Mouse (Mus musculus): ENCODE results near the gene Rabac1. TPM values are rescaled to one million over a fixed set of nuclear protein-coding genes. Genes with fewer than 3 reads are reported as not detected.

Gene Rabac1
- polyA plus RNA-seq, 1 experiment from 2014 or later, result 176 TPM

DNA sequence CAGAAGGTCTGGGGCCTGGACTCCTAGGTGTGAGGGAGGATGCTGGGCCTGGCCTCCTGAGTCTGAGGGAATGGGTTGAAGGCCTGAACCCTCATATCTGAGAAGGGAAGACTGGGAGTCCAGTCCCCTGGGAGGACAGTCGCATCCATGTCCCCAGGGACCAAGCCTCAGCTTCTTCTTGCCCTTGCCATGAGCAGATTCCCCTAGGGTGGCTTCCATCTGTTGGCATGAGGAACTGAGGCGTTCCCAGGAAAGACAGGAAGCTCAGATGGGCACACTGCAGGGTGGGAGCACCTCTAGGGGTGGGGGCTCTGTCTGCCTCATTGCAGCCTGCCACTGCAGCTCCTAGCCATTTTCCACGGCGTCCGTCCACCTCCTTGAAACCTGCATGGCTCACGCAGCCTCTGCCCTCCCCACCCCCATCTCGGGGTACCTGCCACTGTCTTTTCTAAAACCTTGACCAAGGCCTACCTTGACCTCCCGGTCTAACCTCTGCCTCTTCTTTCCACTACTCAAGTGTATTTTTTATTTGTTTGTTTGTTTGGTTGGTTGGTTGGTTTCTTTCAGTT, 31.4 kb upstream of the Rabac1 start:
- WGBS, result 85% methylated on average over 8 of the region's 8 CpGs

GRCm38 (mm10) chr7:25003291-25003690, 30.7 kb upstream of the Rabac1 start:
- H3K4me1 ChIP-seq (replicated peaks), result peaks cover 61% of the 10 kb centered on the region
- peak overlapping the region; percentile 15; the same call in 1 of the 2 replicates for H3K27ac ChIP-seq
- no peaks in the 10 kb centered on the region for H3K9me3 ChIP-seq
- ATAC-seq, result no peak
- 0 out of 2 replicates have a peak, but pooled peaks cover 4% of the 10 kb centered on the region for H3K27me3 ChIP-seq
- H3K9ac ChIP-seq (replicated peaks), result peak overlapping the region; percentile 94
- H3K4me2 ChIP-seq (replicated peaks), result peak overlapping the region; percentile 83
- WGBS, result 30% methylated on average over 11 of the region's 11 CpGs
- peak overlapping the region; percentile 86 for H3K4me3 ChIP-seq (replicated peaks)
- H3K36me3 ChIP-seq, result peaks cover 24% of the 10 kb centered on the region

More for the DNA sequence above, 31.4 kb upstream of the Rabac1 start:
- peak overlapping the region; percentile 94 for H3K9ac ChIP-seq (replicated peaks)
- peaks cover 67% of the 10 kb centered on the region for H3K4me1 ChIP-seq (replicated peaks)
- H3K36me3 ChIP-seq, result peaks cover 19% of the 10 kb centered on the region
- 0 out of 2 replicates have a peak, but pooled peaks cover 5% of the 10 kb centered on the region for H3K27me3 ChIP-seq
- peak overlapping the region; percentile 15; the same call in 1 of the 2 replicates for H3K27ac ChIP-seq
- peak overlapping the region; percentile 83 for H3K4me2 ChIP-seq (replicated peaks)
- no peaks in the 10 kb centered on the region for H3K9me3 ChIP-seq
- peak overlapping the region; percentile 86 for H3K4me3 ChIP-seq (replicated peaks)
- no peak for ATAC-seq

DNA sequence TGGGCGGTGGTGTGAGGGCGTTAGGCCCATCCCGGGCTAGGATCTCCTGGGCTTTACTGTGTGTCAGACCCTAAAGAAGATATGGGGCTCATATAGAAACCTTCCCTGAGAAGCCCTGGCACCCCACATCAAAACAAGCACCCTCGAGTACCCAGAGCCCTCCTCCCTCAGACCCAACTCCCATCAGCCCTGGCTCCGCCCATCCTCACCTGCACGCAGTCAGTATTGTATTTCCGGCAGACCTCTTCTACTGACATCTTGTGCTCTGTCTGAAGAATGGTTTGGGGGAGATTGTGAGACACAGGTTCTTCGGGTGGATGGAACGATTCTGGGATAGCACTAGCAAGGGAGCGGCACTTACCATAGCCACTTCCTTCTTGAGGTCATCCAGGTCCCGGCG, 28.2 kb upstream of the Rabac1 start:
- peaks cover 36% of the 10 kb centered on the region for H3K4me1 ChIP-seq (replicated peaks)
- H3K4me2 ChIP-seq (replicated peaks), result no peak overlapping the region
- H3K36me3 ChIP-seq, result peaks cover 46% of the 10 kb centered on the region

GRCm38 (mm10) chr7:25000211-25000610, 27.7 kb upstream of the Rabac1 start:
- no peak for ATAC-seq
- H3K4me1 ChIP-seq (replicated peaks), result peaks cover 32% of the 10 kb centered on the region
- H3K27me3 ChIP-seq, result no peaks in the 10 kb centered on the region
- no peaks in the 10 kb centered on the region for H3K9me3 ChIP-seq
- peaks cover 51% of the 10 kb centered on the region for H3K36me3 ChIP-seq
- WGBS, result 81% methylated on average over 7 of the region's 7 CpGs
- H3K9ac ChIP-seq (replicated peaks), result no peak overlapping the region
- H3K4me3 ChIP-seq (replicated peaks), result no peak overlapping the region
- H3K4me2 ChIP-seq (replicated peaks), result no peak overlapping the region
- no peak overlapping the region for H3K27ac ChIP-seq

More for the DNA sequence above, 28.2 kb upstream of the Rabac1 start:
- WGBS, result 78% methylated on average over 12 of the region's 12 CpGs
- H3K27me3 ChIP-seq, result no peaks in the 10 kb centered on the region
- no peak overlapping the region for H3K27ac ChIP-seq
- H3K9me3 ChIP-seq, result no peaks in the 10 kb centered on the region
- ATAC-seq, result no peak
- no peak overlapping the region for H3K9ac ChIP-seq (replicated peaks)
- H3K4me3 ChIP-seq (replicated peaks), result no peak overlapping the region

DNA sequence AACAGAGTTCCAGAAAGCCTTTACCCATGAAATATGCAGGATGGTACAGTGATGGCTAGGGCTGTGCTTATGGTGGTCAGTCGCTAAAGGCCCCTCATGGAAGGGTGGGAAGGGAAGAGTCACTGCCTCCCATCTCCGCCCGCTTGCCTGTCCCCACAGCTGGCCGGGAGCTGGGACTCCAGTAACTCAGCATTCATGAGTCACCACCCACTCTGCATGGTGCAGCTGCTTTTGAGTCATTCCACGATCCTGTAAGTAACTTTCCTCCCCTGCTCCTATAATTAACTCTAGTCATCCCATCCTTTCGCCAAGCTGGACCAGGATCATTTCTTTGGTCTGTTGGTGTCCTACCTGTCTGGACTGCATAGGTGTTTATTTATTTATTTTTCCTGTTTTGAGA, 20.5 kb upstream of the Rabac1 start:
- H3K4me2 ChIP-seq (replicated peaks), result no peak overlapping the region
- ATAC-seq, result no peak
- no peaks in the 10 kb centered on the region for H3K27me3 ChIP-seq
- H3K4me1 ChIP-seq (replicated peaks), result no peaks in the 10 kb centered on the region
- 85% methylated on average over 6 of the region's 6 CpGs for WGBS
- peaks cover 92% of the 10 kb centered on the region for H3K36me3 ChIP-seq
- H3K27ac ChIP-seq, result no peak overlapping the region
- H3K9ac ChIP-seq (replicated peaks), result no peak overlapping the region
- no peaks in the 10 kb centered on the region for H3K9me3 ChIP-seq
- H3K4me3 ChIP-seq (replicated peaks), result no peak overlapping the region

- peaks cover 94% of the 10 kb centered on the region for H3K36me3 ChIP-seq
- H3K9me3 ChIP-seq, result no peaks in the 10 kb centered on the region
- no peak overlapping the region for H3K4me2 ChIP-seq (replicated peaks)
- no peaks in the 10 kb centered on the region for H3K27me3 ChIP-seq
- WGBS, result 79% methylated on average over 8 of the region's 8 CpGs
- no peak overlapping the region for H3K27ac ChIP-seq
- H3K9ac ChIP-seq (replicated peaks), result no peak overlapping the region
- no peak overlapping the region for H3K4me3 ChIP-seq (replicated peaks)
- no peak for ATAC-seq
- H3K4me1 ChIP-seq (replicated peaks), result no peaks in the 10 kb centered on the region
Observed at GRCm38 (mm10) chr7:24990478-24990877, 17.9 kb upstream of the Rabac1 start.

DNA sequence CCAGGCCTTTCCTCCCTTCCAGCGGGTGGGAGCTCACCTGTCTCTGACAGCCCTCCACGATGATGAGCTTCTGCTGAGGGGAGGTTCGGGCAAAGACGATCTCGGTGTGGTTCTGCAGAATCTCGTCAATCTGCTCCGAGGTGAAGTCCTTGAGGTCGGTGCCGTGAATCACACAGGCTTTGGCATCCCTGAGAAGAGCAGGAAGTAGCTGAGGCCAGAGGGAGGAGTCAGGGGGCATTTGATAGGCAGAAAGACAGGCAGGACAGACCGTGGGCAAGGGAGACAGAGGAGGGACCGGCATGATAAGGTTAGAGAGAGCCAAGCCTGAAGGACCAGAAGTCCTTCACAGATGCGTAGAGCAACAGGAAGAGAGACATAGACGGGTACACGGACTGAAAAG, 15.4 kb upstream of the Rabac1 start:
- no peaks in the 10 kb centered on the region for H3K4me1 ChIP-seq (replicated peaks)
- H3K4me3 ChIP-seq (replicated peaks), result no peak overlapping the region
- ATAC-seq, result no peak
- H3K27ac ChIP-seq, result no peak overlapping the region
- 0 out of 2 replicates have a peak, but pooled peaks cover 6% of the 10 kb centered on the region for H3K9me3 ChIP-seq
- WGBS, result 89% methylated on average over 14 of the region's 14 CpGs
- peaks cover 95% of the 10 kb centered on the region for H3K36me3 ChIP-seq
- no peak overlapping the region for H3K4me2 ChIP-seq (replicated peaks)
- no peak overlapping the region for H3K9ac ChIP-seq (replicated peaks)
- no peaks in the 10 kb centered on the region for H3K27me3 ChIP-seq

DNA sequence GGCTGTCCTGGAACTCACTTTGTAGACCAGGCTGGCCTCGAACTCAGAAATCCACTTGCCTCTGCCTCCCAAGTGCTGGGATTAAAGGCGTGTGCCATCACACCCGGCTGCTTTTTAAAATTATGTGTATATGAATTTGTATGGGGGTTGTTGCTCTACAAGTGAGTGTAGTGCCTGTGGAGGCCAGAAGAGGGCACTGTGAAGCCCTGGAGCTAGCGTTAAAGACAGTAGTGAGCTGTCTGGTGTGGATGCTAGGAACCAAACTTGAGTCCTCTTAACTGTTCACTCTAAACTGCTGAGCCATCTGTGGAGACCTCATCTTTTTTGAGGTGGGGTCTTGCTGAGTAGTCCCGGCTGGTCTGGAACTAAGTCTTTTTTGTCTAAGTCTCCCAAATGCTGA, 13.2 kb upstream of the Rabac1 start:
- peaks cover 98% of the 10 kb centered on the region for H3K36me3 ChIP-seq
- H3K4me2 ChIP-seq (replicated peaks), result no peak overlapping the region
- 74% methylated on average over 5 of the region's 5 CpGs for WGBS
- H3K9me3 ChIP-seq, result 0 out of 2 replicates have a peak, but pooled peaks cover 6% of the 10 kb centered on the region
- no peak overlapping the region for H3K4me3 ChIP-seq (replicated peaks)
- ATAC-seq, result no peak
- no peaks in the 10 kb centered on the region for H3K27me3 ChIP-seq
- H3K9ac ChIP-seq (replicated peaks), result no peak overlapping the region
- H3K27ac ChIP-seq, result no peak overlapping the region
- H3K4me1 ChIP-seq (replicated peaks), result no peaks in the 10 kb centered on the region

DNA sequence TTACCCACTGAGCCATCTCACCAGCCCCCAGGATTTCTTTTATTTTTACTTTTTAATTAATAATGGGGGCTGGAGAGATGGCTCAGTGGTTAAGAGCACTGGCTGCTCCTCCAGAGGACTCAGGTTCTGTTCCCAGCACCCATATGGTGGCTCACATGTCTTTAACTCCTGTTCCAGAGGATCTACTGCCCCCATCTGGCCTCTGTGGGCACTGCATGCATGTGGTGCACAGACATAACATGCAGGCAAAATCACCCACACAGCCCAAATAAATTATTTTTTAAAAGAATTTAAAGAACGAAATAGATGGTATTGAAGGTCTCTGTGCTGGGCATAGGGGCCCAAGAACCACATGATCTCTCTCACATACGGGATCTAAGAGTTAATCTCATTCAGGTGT, 11.8 kb upstream of the Rabac1 start:
- no peak for ATAC-seq
- no peak overlapping the region for H3K27ac ChIP-seq
- H3K4me3 ChIP-seq (replicated peaks), result no peak overlapping the region
- 0 out of 2 replicates have a peak, but pooled peaks cover 6% of the 10 kb centered on the region for H3K9me3 ChIP-seq
- H3K27me3 ChIP-seq, result no peaks in the 10 kb centered on the region
- no peak overlapping the region for H3K9ac ChIP-seq (replicated peaks)
- H3K36me3 ChIP-seq, result peaks cover 98% of the 10 kb centered on the region
- 91% methylated on average over 2 of the region's 2 CpGs for WGBS
- H3K4me1 ChIP-seq (replicated peaks), result no peaks in the 10 kb centered on the region
- no peak overlapping the region for H3K4me2 ChIP-seq (replicated peaks)

DNA sequence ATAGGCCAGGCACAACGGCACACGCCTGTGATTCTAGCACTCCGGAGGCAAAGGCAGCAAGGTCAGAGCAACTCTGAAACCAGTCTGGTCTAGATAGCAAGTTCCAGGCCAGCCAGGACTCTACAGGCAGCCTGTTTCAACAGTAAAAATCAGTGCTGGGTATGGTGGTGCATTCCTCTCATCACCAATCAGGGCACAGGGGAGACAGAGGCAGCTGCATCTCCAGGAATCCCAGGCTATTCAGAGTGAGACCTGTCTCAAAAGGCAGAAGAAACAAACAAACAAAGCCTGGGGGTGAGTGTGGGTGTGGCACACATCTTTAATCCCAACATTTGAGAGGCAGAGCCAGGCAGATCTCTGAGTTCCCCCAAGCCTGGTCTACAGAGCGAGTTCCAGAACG, 10.8 kb upstream of the Rabac1 start:
- ATAC-seq, result no peak
- Histone ChIP-seq H3K4me3 (replicated peaks) (no peak overlapping the region), H3K9ac (replicated peaks) (no peak overlapping the region), H3K27ac (no peak overlapping the region), H3K27me3 (no peaks in the 10 kb centered on the region), H3K4me2 (replicated peaks) (no peak overlapping the region), H3K4me1 (replicated peaks) (no peaks in the 10 kb centered on the region), H3K36me3 (peaks cover 98% of the 10 kb centered on the region), H3K9me3 (0 out of 2 replicates have a peak, but pooled peaks cover 6% of the 10 kb centered on the region)
- WGBS, result 90% methylated on average over 5 of the region's 5 CpGs

- no peak for ATAC-seq
- no peak overlapping the region for H3K27ac ChIP-seq
- 0 out of 2 replicates have a peak, but pooled peaks cover 6% of the 10 kb centered on the region for H3K9me3 ChIP-seq
- no peaks in the 10 kb centered on the region for H3K4me1 ChIP-seq (replicated peaks)
- H3K9ac ChIP-seq (replicated peaks), result no peak overlapping the region
- no peak overlapping the region for H3K4me3 ChIP-seq (replicated peaks)
- 83% methylated on average over 7 of the region's 7 CpGs for WGBS
- peaks cover 81% of the 10 kb centered on the region for H3K36me3 ChIP-seq
- H3K27me3 ChIP-seq, result no peaks in the 10 kb centered on the region
- no peak overlapping the region for H3K4me2 ChIP-seq (replicated peaks)
Observed at GRCm38 (mm10) chr7:24980439-24980838, 7.9 kb upstream of the Rabac1 start.

DNA sequence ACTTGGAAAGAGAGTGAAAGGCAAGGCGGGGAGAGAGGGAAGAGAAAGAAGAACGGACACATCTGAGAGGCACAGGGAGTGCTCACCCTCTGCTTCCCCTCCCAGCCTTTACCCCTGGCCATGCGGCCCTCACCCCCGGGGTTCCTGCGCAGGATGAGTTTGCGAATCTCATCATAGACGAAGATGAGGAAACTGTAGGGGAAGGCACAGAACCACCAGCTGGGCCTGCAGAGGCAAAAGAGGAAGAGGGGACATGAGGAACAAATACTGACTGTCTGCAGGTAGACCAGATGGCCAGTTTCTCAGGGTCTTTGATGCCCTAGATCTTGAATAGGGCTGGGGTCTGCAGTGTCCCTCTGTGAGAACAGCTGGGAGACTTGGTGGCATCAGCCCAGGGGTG, 6.2 kb upstream of the Rabac1 start:
- H3K36me3 ChIP-seq, result peaks cover 66% of the 10 kb centered on the region
- 81% methylated on average over 7 of the region's 7 CpGs for WGBS
- H3K4me2 ChIP-seq (replicated peaks), result no peak overlapping the region
- ATAC-seq, result no peak
- no peak overlapping the region for H3K9ac ChIP-seq (replicated peaks)
- H3K9me3 ChIP-seq, result no peaks in the 10 kb centered on the region
- no peaks in the 10 kb centered on the region for H3K27me3 ChIP-seq
- H3K4me1 ChIP-seq (replicated peaks), result no peaks in the 10 kb centered on the region
- no peak overlapping the region for H3K27ac ChIP-seq
- no peak overlapping the region for H3K4me3 ChIP-seq (replicated peaks)

All from midbrain, embryonic 13.5 days (tissue).